Mouse (Mus musculus): ENCODE data around the gene Snhg11. TPM values are rescaled to one million over a fixed set of nuclear protein-coding genes. Genes with fewer than 3 reads are reported as not detected.

Snhg11 gene
- 1.2 and 2.6 TPM in 2 replicates for polyA plus RNA-seq (2015; fragmentation: Nextera tagmentation; extraction: Ambion mirVana)

GRCm38 (mm10) chr2:158375443-158376122 is at the start of gene Snhg11:
Snhg11 (plus strand) TSS chr2:158375638.
- no peaks in the 10 kb centered on the region for H3K36me3 ChIP-seq (ENCODE audit: control insufficient read depth, insufficient read depth)
- H3K4me2 ChIP-seq (ENCODE audit: low read depth, low read length): peak within 1 kb of the TSS; percentile 49
- H3K9ac ChIP-seq (ENCODE audit: low read depth, low read length): no peak within 1 kb of the TSS
- 3% methylated on average over 36 of the region's 36 CpGs for WGBS (ENCODE audit: insufficient replicate concordance)
- H3K27me3 ChIP-seq (ENCODE audit: control insufficient read depth, insufficient read depth, low read depth, low read length): peaks cover 23% of the 10 kb centered on the region
- peak within 1 kb of the TSS; percentile 37 for H3K4me3 ChIP-seq (ENCODE audit: low read depth, low read length)
- H3K9me3 ChIP-seq (replicated peaks; ENCODE audit: control insufficient read depth, low read length): no peaks in the 10 kb centered on the region
- ATAC-seq (ENCODE audit: low read depth): peak; percentile 44; the same call in 1 of the 2 replicates
- no peaks in the 10 kb centered on the region for H3K4me1 ChIP-seq (ENCODE audit: control insufficient read depth, low read depth, low read length)
- no peak within 1 kb of the TSS for H3K27ac ChIP-seq (ENCODE audit: low read length)

DNA sequence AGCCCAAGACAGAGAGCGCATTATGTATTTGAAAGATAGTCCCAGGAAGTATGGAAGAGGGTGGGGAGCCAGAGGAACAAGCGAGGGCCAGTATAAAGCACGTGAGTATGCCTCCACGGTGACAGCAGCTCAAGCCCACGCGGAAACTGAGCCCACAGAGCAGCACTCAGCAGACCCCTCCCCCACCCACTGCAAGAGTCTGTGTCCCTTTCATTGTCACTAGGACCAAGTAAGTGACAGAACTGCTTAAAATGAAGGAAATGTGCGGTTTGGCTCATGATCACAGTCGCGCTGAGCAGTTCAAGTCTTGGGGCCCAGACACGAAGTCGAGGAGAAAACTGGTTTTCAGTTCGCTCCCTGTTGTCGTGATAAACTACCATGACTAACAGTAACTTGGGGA is 41.1 kb upstream of the Snhg11 start:
- 67% methylated on average over 13 of the region's 13 CpGs for WGBS (ENCODE audit: insufficient replicate concordance)
- Histone ChIP-seq H3K27me3 (ENCODE audit: control insufficient read depth, insufficient read depth, low read depth, low read length) (no peaks in the 10 kb centered on the region), H3K36me3 (ENCODE audit: control insufficient read depth, insufficient read depth) (no peaks in the 10 kb centered on the region), H3K9ac (ENCODE audit: low read depth, low read length) (no peak overlapping the region), H3K4me2 (ENCODE audit: low read depth, low read length) (no peak overlapping the region), H3K27ac (ENCODE audit: low read length) (no peak overlapping the region), H3K4me3 (ENCODE audit: low read depth, low read length) (no peak overlapping the region), H3K4me1 (ENCODE audit: control insufficient read depth, low read depth, low read length) (no peaks in the 10 kb centered on the region), H3K9me3 (replicated peaks; ENCODE audit: control insufficient read depth, low read length) (no peaks in the 10 kb centered on the region)
- ATAC-seq (ENCODE audit: low read depth): no peak

DNA sequence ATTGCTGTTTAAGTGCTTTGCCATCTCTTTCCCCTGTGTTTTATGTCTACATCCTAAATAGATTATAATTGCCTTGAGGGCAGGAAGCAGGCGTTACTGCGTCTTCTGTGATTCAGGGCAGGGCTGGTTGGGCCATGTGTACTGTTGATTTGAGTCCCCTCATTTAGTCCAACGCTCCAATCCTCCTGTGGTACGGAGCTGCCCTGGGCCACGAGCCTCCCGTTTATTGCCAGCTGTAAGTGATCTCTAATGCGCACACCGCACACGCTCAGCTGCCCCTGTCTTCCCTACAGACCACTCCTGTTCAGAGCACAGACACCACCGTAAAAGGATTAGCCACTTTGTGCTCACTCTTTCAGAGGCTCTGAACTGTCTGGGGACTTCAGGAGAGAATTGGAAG is 37.7 kb upstream of the Snhg11 start:
- Histone ChIP-seq H3K4me2 (ENCODE audit: low read depth, low read length) (no peak overlapping the region), H3K27me3 (ENCODE audit: control insufficient read depth, insufficient read depth, low read depth, low read length) (no peaks in the 10 kb centered on the region), H3K4me1 (ENCODE audit: control insufficient read depth, low read depth, low read length) (no peaks in the 10 kb centered on the region), H3K36me3 (ENCODE audit: control insufficient read depth, insufficient read depth) (no peaks in the 10 kb centered on the region), H3K4me3 (ENCODE audit: low read depth, low read length) (no peak overlapping the region), H3K9ac (ENCODE audit: low read depth, low read length) (no peak overlapping the region), H3K9me3 (replicated peaks; ENCODE audit: control insufficient read depth, low read length) (no peaks in the 10 kb centered on the region), H3K27ac (ENCODE audit: low read length) (no peak overlapping the region)
- WGBS (ENCODE audit: insufficient replicate concordance): 70% methylated on average over 10 of the region's 10 CpGs
- no peak for ATAC-seq (ENCODE audit: low read depth)

DNA sequence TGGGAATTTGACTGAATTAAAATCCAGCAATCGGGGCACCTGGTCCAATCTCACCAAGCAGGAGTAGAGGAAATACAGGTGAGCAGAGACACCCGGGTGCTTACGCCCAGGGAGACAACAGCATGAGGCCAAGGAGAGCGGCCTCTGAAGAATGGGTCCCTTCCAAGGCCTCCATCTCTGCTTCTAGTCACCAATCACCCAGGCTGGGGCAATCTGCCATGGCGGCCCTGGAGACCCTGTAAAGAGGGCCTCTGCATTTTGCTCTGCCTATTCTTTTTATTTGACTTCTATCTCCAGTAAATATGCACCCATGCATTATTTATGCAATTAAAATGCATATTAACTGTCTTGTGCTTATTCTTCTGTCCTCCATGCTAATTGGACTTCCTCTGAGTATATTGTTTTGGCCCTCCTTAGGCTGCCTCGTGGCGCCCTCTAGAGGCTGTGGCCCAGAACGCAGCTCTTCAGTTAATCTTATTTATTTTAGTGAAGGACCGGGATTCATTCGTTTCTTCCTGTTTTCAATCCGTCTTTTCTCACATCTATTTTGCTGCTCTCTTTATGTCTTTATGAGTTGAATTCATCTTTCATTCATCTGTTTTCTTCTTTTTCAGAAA is 35.4 kb upstream of the Snhg11 start:
- H3K9me3 ChIP-seq (replicated peaks; ENCODE audit: control insufficient read depth, low read length): no peaks in the 10 kb centered on the region
- no peaks in the 10 kb centered on the region for H3K27me3 ChIP-seq (ENCODE audit: control insufficient read depth, insufficient read depth, low read depth, low read length)
- H3K4me2 ChIP-seq (ENCODE audit: low read depth, low read length): no peak overlapping the region
- no peak overlapping the region for H3K9ac ChIP-seq (ENCODE audit: low read depth, low read length)
- ATAC-seq (ENCODE audit: low read depth): no peak
- no peaks in the 10 kb centered on the region for H3K4me1 ChIP-seq (ENCODE audit: control insufficient read depth, low read depth, low read length)
- 29% methylated on average over 11 of the region's 11 CpGs for WGBS (ENCODE audit: insufficient replicate concordance)
- no peak overlapping the region for H3K4me3 ChIP-seq (ENCODE audit: low read depth, low read length)
- no peaks in the 10 kb centered on the region for H3K36me3 ChIP-seq (ENCODE audit: control insufficient read depth, insufficient read depth)
- no peak overlapping the region for H3K27ac ChIP-seq (ENCODE audit: low read length)

- no peak overlapping the region for H3K9ac ChIP-seq (ENCODE audit: low read depth, low read length)
- H3K4me2 ChIP-seq (ENCODE audit: low read depth, low read length): no peak overlapping the region
- no peaks in the 10 kb centered on the region for H3K4me1 ChIP-seq (ENCODE audit: control insufficient read depth, low read depth, low read length)
- H3K36me3 ChIP-seq (ENCODE audit: control insufficient read depth, insufficient read depth): no peaks in the 10 kb centered on the region
- peak; percentile 77 for ATAC-seq (ENCODE audit: low read depth)
- H3K4me3 ChIP-seq (ENCODE audit: low read depth, low read length): no peak overlapping the region
- no peaks in the 10 kb centered on the region for H3K9me3 ChIP-seq (replicated peaks; ENCODE audit: control insufficient read depth, low read length)
- 44% methylated on average over 2 of the region's 2 CpGs for WGBS (ENCODE audit: insufficient replicate concordance)
- H3K27me3 ChIP-seq (ENCODE audit: control insufficient read depth, insufficient read depth, low read depth, low read length): no peaks in the 10 kb centered on the region
- no peak overlapping the region for H3K27ac ChIP-seq (ENCODE audit: low read length)
These were observed 34.1 kb upstream of the Snhg11 start for GRCm38 (mm10) chr2:158341324-158341723.

DNA sequence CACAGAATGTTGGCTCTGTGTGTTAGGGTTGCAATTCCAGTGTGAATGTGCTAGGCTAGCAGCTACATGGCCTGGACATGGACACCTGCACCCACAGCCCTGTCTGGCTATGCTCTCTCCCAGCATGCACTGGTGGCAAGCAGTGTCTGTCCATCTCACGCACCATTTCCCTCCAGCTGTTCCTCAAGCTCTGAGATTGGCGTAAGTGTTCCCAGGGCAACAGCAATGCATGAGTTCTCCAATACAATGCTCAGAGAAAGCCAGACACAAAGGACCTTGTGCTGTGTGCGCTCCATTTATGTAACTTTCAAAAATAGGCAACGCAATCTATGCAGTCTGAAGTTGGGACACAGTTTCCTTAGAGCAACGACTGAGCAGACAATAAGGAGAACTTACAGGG is 31.9 kb upstream of the Snhg11 start:
- no peaks in the 10 kb centered on the region for H3K36me3 ChIP-seq (ENCODE audit: control insufficient read depth, insufficient read depth)
- no peak overlapping the region for H3K4me2 ChIP-seq (ENCODE audit: low read depth, low read length)
- H3K4me3 ChIP-seq (ENCODE audit: low read depth, low read length): no peak overlapping the region
- H3K27me3 ChIP-seq (ENCODE audit: control insufficient read depth, insufficient read depth, low read depth, low read length): no peaks in the 10 kb centered on the region
- no peak overlapping the region for H3K27ac ChIP-seq (ENCODE audit: low read length)
- 66% methylated on average over 5 of the region's 5 CpGs for WGBS (ENCODE audit: insufficient replicate concordance)
- H3K9ac ChIP-seq (ENCODE audit: low read depth, low read length): no peak overlapping the region
- no peak for ATAC-seq (ENCODE audit: low read depth)
- H3K9me3 ChIP-seq (replicated peaks; ENCODE audit: control insufficient read depth, low read length): no peaks in the 10 kb centered on the region
- H3K4me1 ChIP-seq (ENCODE audit: control insufficient read depth, low read depth, low read length): no peaks in the 10 kb centered on the region

- Histone ChIP-seq H3K27ac (ENCODE audit: low read length) (no peak overlapping the region), H3K9me3 (replicated peaks; ENCODE audit: control insufficient read depth, low read length) (no peaks in the 10 kb centered on the region), H3K27me3 (ENCODE audit: control insufficient read depth, insufficient read depth, low read depth, low read length) (no peaks in the 10 kb centered on the region), H3K4me3 (ENCODE audit: low read depth, low read length) (no peak overlapping the region), H3K4me2 (ENCODE audit: low read depth, low read length) (no peak overlapping the region), H3K9ac (ENCODE audit: low read depth, low read length) (no peak overlapping the region), H3K36me3 (ENCODE audit: control insufficient read depth, insufficient read depth) (no peaks in the 10 kb centered on the region), H3K4me1 (ENCODE audit: control insufficient read depth, low read depth, low read length) (no peaks in the 10 kb centered on the region)
- peak; percentile 78 for ATAC-seq (ENCODE audit: low read depth)
- WGBS (ENCODE audit: insufficient replicate concordance): 44% methylated on average over 6 of the region's 6 CpGs
These were observed 29.0 kb upstream of the Snhg11 start for GRCm38 (mm10) chr2:158346467-158346866.

- no peak overlapping the region for H3K27ac ChIP-seq (ENCODE audit: low read length)
- ATAC-seq (ENCODE audit: low read depth): no peak
- no peak overlapping the region for H3K9ac ChIP-seq (ENCODE audit: low read depth, low read length)
- no peaks in the 10 kb centered on the region for H3K9me3 ChIP-seq (replicated peaks; ENCODE audit: control insufficient read depth, low read length)
- WGBS (ENCODE audit: insufficient replicate concordance): 2% methylated on average over 6 of the region's 6 CpGs
- no peaks in the 10 kb centered on the region for H3K4me1 ChIP-seq (ENCODE audit: control insufficient read depth, low read depth, low read length)
- no peaks in the 10 kb centered on the region for H3K27me3 ChIP-seq (ENCODE audit: control insufficient read depth, insufficient read depth, low read depth, low read length)
- no peaks in the 10 kb centered on the region for H3K36me3 ChIP-seq (ENCODE audit: control insufficient read depth, insufficient read depth)
- no peak overlapping the region for H3K4me3 ChIP-seq (ENCODE audit: low read depth, low read length)
- no peak overlapping the region for H3K4me2 ChIP-seq (ENCODE audit: low read depth, low read length)
These were observed 27.6 kb upstream of the Snhg11 start for GRCm38 (mm10) chr2:158347868-158348267.

DNA sequence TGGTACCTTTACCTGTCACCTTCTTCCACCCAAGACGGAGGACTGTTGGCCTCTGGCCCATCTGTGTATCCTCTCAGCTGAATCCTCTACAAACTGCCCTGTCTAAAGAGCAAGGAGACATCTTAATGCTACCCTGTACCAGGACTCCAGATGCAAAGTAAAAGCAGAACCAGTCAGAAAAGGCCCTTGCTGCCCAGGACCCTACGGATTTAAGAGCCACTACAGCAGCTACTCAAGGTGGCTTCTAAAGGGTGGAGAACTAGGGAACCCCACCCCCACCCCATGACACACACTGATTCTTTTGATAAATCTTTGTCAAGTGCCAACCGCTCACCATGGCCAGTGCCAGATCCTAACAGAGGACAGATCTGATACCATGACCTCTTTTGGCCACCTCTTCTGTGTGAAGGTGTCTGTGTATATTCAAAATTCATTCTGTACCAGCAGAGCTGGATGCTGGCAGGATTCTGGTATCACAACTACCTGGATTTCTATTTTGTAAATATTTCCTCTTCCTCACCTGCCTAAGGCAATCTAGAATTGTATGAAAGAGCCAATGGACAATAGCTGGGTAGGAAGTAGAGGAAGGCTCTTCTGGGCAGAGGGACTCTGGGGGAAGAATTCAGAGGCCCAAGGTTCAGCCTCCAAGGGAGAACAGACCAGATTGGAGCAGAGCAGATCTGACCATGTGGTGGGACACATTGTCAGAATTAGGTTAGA is 22.5 kb upstream of the Snhg11 start:
- 61% methylated on average over 3 of the region's 3 CpGs for WGBS (ENCODE audit: insufficient replicate concordance)
- H3K4me2 ChIP-seq (ENCODE audit: low read depth, low read length): no peak overlapping the region
- H3K27me3 ChIP-seq (ENCODE audit: control insufficient read depth, insufficient read depth, low read depth, low read length): no peaks in the 10 kb centered on the region
- no peaks in the 10 kb centered on the region for H3K4me1 ChIP-seq (ENCODE audit: control insufficient read depth, low read depth, low read length)
- no peaks in the 10 kb centered on the region for H3K9me3 ChIP-seq (replicated peaks; ENCODE audit: control insufficient read depth, low read length)
- H3K4me3 ChIP-seq (ENCODE audit: low read depth, low read length): no peak overlapping the region
- no peak overlapping the region for H3K27ac ChIP-seq (ENCODE audit: low read length)
- H3K36me3 ChIP-seq (ENCODE audit: control insufficient read depth, insufficient read depth): peaks cover 27% of the 10 kb centered on the region
- no peak overlapping the region for H3K9ac ChIP-seq (ENCODE audit: low read depth, low read length)
- ATAC-seq (ENCODE audit: low read depth): no peak

Data from liver, embryonic 16.5 days (tissue).